Mouse (Mus musculus) megakaryocyte progenitor cell, adult 5-6 weeks (primary cell): ENCODE data around the gene Plekha6. TPM values are rescaled to one million over a fixed set of nuclear protein-coding genes. Genes with fewer than 3 reads are reported as not detected.

Source experiments
- ATAC-seq: replicated peaks from 2 replicates; pipeline ENCODE4 v1.8.0; 2016; ENCODE audit warnings: mild to moderate bottlenecking, moderate TSS enrichment, inconsistent platforms; ENCODE audit not compliant: poor library complexity
- total RNA-seq, 2 experiments: library from RNA; stranded (forward) in 1 of 2; stranded (reverse) in 1 of 2; fragments of 157-497, 149-512 nt in 1 of 2; fragments of 200-1000 nt in 1 of 2; gene quantifications; 2 replicates each; pipeline versions ENCODE4 v1.2.3 to v1.2.4; 2015 to 2017

Gene Plekha6
- total RNA-seq, 2 experiments from 2014 or later = 1.1 to 1.8 TPM

GRCm38 (mm10) chr1:133264367-133264766 is 100.4 kb downstream of the Plekha6 start:
- ATAC-seq = no peak

DNA sequence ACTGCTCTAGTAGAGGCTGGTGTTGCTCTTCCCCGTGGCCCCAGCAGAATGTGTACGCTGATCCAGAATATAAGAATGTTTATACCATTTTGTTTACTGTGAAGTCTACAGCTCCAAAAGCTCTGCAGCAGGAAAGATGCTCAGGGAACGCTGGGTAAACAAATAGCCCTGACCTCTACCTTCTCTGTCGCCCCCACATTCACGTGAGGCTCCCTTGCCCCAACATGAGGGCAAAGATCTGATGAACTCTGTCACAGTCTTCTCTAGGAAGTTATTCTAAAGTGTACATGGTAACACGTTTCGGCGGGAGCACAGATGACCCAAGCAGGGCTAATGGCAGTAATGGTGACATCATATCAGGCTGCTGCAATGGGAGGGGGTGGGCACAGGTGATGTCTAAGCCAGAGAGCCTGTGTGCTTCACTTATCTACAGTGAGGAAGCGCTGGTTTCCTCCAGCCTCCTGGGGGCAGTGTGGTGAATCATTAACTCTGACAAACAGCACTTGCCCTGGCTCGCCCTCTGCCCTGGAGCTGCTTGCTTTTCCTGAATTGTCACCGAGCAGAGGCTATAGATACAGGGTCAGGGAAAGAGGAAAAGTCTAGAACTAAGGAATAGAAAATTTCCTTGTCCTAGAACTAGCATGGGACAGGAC is 101.2 kb downstream of the Plekha6 start:
- peak; percentile 26 for ATAC-seq

- ATAC-seq = no peak
These were observed 103.1 kb downstream of the Plekha6 start for GRCm38 (mm10) chr1:133267094-133267493.

GRCm38 (mm10) chr1:133267813-133268492 is 103.9 kb downstream of the Plekha6 start:
- ATAC-seq = peak; percentile 94

- peak; percentile 51 for ATAC-seq
These were observed 104.5 kb downstream of the Plekha6 start for GRCm38 (mm10) chr1:133268503-133268902.

DNA sequence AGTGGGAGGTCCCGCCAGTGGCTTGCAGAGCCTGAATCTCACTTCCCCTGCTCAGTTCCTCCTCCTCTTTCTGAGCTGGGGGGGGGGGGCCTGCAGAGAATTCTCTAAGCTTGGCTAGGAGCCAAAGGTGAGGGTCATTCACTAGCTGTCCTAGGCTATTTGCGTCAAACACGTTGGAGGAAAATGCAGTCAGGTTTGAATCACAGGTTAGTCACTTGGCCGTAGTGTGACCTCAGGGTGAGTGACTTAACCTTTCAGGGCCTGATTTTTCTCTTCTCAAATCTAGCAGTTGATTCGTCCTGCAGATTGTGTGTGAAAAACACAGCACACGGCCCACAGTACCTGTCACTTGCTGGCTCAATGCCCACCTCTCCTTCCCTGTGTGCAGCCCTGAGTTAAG is 106.3 kb downstream of the Plekha6 start:
- no peak for ATAC-seq

- ATAC-seq = no peak
These were observed 110.2 kb downstream of the Plekha6 start for GRCm38 (mm10) chr1:133274163-133274562.

DNA sequence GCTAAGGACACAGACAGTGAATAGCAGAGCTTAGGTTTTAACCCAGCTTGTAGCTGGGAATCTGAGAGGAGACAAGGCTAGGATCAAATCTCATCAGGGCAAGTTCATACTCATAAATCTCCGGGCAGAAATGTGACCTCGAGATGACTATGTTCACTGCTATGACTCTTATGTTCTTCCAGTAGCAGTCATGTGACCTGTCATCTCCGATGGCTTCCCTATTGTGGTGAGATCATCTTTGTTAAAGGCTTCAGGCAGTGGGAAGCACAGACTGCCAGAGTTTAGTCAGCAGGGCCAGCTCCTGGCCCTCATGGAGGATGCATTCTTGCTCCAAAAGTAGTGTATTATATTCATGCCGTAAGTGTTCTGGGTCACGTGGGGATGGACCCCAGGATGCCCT is 113.0 kb downstream of the Plekha6 start:
- no peak for ATAC-seq

- ATAC-seq = no peak
These were observed 114.5 kb downstream of the Plekha6 start for GRCm38 (mm10) chr1:133278539-133278938.

DNA sequence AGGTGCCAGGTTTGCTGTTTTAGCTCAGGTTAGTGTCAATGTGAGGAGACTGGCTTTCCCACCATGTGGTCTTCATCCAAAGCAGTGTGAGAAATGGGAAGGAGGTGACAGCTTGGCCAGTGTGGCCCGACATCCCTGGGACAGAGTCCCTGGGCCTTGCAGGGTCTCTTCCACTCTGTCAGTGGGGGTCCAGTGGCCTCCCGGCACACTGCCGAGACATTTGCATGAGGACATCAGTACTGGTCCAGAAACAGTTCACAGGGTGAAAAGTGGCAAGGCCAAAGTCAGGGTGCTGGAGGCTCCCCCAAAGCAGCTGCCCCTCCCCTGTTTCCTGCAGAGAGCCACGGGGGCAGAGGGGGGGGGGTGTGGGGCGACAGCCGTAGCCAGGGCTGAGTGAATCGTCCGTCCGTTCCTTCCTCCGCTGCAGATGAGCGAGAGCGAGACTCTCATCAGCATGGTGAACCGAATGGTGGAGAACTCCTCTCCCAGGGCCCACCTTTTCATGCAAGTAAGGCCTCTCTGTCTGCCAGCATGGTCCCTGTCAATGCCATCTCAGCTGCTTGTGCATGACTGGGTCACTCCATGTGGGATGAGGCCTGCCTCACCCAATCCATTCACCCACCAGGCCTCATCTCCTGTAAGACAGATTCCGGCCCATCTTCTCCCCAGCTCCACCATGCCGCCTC is 115.1 kb downstream of the Plekha6 start:
- no peak for ATAC-seq

GRCm38 (mm10) chr1:133279632-133280093 is 115.7 kb downstream of the Plekha6 start:
- no peak for ATAC-seq

DNA sequence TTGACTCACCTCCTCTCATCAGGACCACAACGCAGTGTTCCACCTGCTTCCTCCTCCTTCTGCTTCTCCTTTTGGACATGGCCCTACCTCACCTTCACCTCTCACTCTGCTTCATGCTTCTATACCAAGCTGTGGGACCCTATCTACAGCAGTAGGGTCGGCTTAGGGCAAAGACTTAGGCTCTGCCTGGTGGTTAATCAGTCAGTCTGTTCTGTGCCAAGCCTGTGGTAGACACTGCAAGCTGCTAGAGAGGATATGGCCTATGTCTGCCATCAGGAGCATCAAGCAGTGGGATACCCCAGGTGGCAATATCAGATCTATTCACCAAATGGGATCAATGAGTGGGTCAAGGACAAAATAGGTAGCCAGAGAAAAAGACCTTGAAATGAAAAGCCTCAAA is 116.5 kb downstream of the Plekha6 start:
- ATAC-seq = peak; percentile 54

- 0 out of 2 replicates have a peak, but pooled peaks have one; percentile 11 for ATAC-seq
These were observed 121.9 kb downstream of the Plekha6 start for GRCm38 (mm10) chr1:133285907-133286306.

GRCm38 (mm10) chr1:133287051-133287450 is 123.0 kb downstream of the Plekha6 start:
- ATAC-seq = no peak

DNA sequence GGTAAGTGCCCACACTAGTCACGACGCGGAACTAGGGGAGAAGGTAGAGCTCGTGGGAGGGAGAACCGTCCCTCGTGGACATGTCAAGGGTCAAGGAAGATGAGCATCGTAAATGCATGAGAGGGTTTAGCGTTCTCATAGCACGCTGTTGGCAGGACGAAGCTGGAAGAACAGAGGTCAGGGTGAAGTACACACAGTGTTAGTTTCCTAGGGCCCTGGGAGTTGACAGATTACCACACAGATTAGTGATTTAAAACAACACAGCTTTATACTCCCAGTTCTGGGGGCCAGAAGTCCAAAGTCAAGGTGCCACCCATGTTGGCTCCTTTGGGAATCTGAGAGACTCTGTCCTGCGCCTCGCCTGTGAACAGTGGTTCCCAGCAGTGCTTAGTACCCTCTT is 123.9 kb downstream of the Plekha6 start:
- ATAC-seq = no peak

GRCm38 (mm10) chr1:133291888-133292287 is 127.9 kb downstream of the Plekha6 start:
- no peak for ATAC-seq

DNA sequence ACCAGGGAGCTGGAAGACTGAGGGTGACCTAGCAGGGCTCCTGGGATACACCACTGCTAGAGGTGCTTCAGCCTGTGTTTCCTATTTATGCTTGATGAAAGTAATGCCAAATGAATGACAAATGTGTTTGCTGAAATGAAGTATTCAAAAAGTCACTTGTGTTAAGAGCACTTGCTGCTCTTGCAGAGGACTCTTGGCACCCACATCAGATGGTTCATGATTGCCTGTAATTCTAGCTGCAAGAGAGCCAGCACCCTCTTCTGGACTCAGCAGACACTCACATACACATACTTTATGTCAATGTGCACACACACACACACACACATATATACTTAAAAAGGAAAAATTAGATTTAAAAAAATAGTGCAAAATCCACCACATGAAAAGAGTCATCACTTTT is 128.6 kb downstream of the Plekha6 start:
- ATAC-seq = no peak

DNA sequence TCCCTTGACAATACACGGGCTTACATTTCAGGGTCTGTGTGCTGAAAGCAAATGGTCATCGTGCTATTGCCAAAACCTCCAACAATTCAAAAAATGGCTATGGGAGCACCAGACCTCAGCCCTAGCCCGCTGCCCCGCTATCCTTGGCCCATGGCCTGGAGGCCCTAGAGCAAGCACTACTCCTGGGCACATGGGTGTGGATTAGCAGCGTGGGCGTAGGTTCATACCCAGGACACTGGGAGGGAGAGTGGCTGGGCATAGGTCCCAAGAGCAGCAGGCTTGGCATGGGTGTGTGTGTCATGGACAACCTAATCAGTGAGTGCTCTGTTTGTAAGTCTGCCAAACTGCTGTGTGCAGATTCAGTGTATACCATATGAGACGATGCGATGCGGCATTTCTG is 132.4 kb downstream of the Plekha6 start:
- ATAC-seq = peak; percentile 61

GRCm38 (mm10) chr1:133298816-133299215 is 134.8 kb downstream of the Plekha6 start:
- ATAC-seq = no peak

- ATAC-seq = no peak
These were observed 138.5 kb downstream of the Plekha6 start for GRCm38 (mm10) chr1:133302540-133302939.

DNA sequence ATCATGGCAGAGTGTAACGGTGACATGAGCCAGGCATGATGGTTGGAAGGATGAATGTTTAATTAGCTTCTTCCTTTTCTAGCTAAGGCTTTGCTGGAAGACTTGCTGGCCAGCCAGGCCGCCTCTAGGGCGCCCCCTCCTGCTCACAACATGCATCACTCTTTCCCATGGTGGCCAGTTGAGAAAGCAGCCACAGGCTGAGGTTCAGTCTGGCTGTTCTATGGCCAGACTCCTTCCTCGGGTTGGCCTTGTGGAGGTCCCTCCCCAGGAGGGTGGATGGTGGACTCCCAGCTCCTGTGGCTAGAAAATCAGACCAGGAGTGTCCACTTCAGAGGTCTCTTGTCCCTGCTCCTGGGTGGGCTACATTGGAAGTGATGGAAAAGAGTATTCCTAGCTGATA is 142.8 kb downstream of the Plekha6 start:
- ATAC-seq = peak; percentile 86

- ATAC-seq = peak; percentile 50
These were observed 143.3 kb downstream of the Plekha6 start for GRCm38 (mm10) chr1:133307318-133307717.
